Mouse (Mus musculus): ENCODE results near the gene Ly6g. TPM values are rescaled to one million over a fixed set of nuclear protein-coding genes. Genes with fewer than 3 reads are reported as not detected.

Gene Ly6g
- polyA plus RNA-seq (2012; rRNA removed): 0.24 and 0.25 TPM in 2 replicates

DNA sequence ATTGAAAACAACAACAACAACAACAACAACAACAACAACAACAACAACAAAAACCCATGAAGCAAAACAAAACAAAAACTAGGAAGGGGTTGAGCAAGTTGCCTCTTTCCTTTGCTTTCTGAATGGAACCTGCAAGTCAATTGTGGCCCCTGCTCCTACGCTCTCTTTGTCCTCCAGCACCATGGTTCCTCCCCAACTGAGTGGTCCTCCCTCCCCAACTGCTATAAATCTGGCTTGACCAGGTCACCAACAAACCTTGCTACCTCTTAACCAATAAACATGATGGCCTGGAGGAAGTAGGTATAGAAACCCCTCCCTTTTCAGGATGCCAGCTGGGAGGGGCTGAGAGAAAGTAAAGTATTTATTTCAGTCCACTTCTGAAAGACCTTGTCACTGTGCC lies at the start of gene Ly6g:
TSS of gene Ly6g (plus strand) at position 301 of the 400 bp plus-strand sequence.

DNA sequence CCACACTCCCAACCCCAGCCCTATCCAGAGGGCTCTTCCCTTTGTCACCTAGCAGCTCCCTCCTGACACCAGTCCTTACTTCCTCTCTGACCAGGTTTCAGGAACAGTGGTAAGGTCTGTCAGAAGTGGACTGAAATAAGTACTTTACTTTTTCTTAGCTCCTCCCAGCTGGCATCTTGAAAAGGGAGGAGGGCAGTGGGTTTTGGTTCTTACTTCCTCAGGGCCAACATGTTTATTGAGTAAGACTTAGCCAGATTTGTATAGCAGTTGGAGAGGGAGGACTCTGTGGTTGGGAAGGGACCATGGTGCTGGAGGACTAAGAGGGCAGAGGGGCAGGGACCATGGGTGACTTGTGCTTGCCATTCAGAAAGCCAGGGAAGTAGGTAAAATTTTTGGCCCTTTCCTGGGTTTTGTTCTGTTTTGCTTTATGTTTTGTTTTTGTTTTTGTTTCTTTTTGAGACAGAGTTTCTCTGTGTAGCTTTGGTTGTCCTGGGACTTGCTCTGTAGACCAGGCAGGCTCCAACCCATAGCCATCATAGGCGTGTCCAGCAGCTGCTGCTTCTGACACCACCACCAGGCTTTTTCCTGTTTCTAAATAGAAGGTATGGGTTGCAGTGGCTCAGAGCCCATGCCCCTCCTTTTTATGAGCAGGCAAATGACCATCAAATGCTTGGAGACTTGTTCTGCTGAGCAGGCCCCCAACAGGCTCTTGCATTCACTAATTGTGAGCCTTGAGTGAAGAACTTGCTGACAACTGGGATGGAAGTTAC lies 43.0 kb upstream of the Ly6g start, which contains the start of gene Ly6c2:
TSS of gene Ly6c2 (minus strand) at position 110 of the 770 bp plus-strand sequence.

Other genes with a start within 250 kb of the Ly6g start
- gene Ly6i, start 171.8 kb upstream of the Ly6g start, polyA plus RNA-seq (2012; rRNA removed): 0.02 and 0.05 TPM in 2 replicates
- gene Ly6a, start 157.2 kb upstream of the Ly6g start, polyA plus RNA-seq (2012; rRNA removed): 2.0 and 2.8 TPM in 2 replicates
- gene Ly6c1, start 106.4 kb upstream of the Ly6g start, polyA plus RNA-seq (2012; rRNA removed): 0.20 and 0.24 TPM in 2 replicates
- gene Ly6c2, start 43.3 kb upstream of the Ly6g start, polyA plus RNA-seq (2012; rRNA removed): 17.8 and 28.2 TPM in 2 replicates
- gene BC025446, start 61.1 kb downstream of the Ly6g start, polyA plus RNA-seq (2012; rRNA removed): 3.1 and 4.4 TPM in 2 replicates
- 0.06 TPM in 1 of 2 replicates, not detected in the other for gene Ly6f, start 113.2 kb downstream of the Ly6g start, polyA plus RNA-seq (2012; rRNA removed)